Mouse (Mus musculus): ENCODE measurements around the gene Mmp8. TPM values are rescaled to one million over a fixed set of nuclear protein-coding genes. Genes with fewer than 3 reads are reported as not detected.

Gene Mmp8
- not detected in 2 replicates for polyA plus RNA-seq (2012; ENCODE audit: insufficient read depth, insufficient read length, missing spikeins)

GRCm38 (mm10) chr9:7558221-7559017 lies at the start of gene Mmp8:
Gene Mmp8 (plus strand): TSS chr9:7558456.
- H3K27ac ChIP-seq (replicated peaks; ENCODE audit: low read depth, low read length) = no peak within 1 kb of the TSS
- H3K4me3 ChIP-seq (ENCODE audit: insufficient read depth, low read depth, low read length) = no peak within 1 kb of the TSS
- no peaks in the 10 kb centered on the region for H3K4me1 ChIP-seq (ENCODE audit: control insufficient read depth, insufficient read depth, insufficient read length, low read length)

- Histone ChIP-seq H3K4me1 (ENCODE audit: control insufficient read depth, insufficient read depth, insufficient read length, low read length) (no peaks in the 10 kb centered on the region), H3K4me3 (ENCODE audit: insufficient read depth, low read depth, low read length) (no peak overlapping the region), H3K27ac (replicated peaks; ENCODE audit: low read depth, low read length) (no peak overlapping the region)
Measured at GRCm38 (mm10) chr9:7509619-7510233, 48.5 kb upstream of the Mmp8 start.

GRCm38 (mm10) chr9:7517944-7518571 lies 40.2 kb upstream of the Mmp8 start:
- Histone ChIP-seq H3K27ac (replicated peaks; ENCODE audit: low read depth, low read length) (no peak overlapping the region), H3K4me1 (ENCODE audit: control insufficient read depth, insufficient read depth, insufficient read length, low read length) (no peaks in the 10 kb centered on the region), H3K4me3 (ENCODE audit: insufficient read depth, low read depth, low read length) (no peak overlapping the region)

GRCm38 (mm10) chr9:7526255-7526940 lies 31.9 kb upstream of the Mmp8 start:
- Histone ChIP-seq H3K4me1 (ENCODE audit: control insufficient read depth, insufficient read depth, insufficient read length, low read length) (no peaks in the 10 kb centered on the region), H3K4me3 (ENCODE audit: insufficient read depth, low read depth, low read length) (no peak overlapping the region), H3K27ac (replicated peaks; ENCODE audit: low read depth, low read length) (no peak overlapping the region)

- Histone ChIP-seq H3K4me1 (ENCODE audit: control insufficient read depth, insufficient read depth, insufficient read length, low read length) (no peaks in the 10 kb centered on the region), H3K27ac (replicated peaks; ENCODE audit: low read depth, low read length) (no peak overlapping the region), H3K4me3 (ENCODE audit: insufficient read depth, low read depth, low read length) (no peak overlapping the region)
Measured at GRCm38 (mm10) chr9:7542763-7543162, 15.5 kb upstream of the Mmp8 start.

- Histone ChIP-seq H3K27ac (replicated peaks; ENCODE audit: low read depth, low read length) (no peak overlapping the region), H3K4me1 (ENCODE audit: control insufficient read depth, insufficient read depth, insufficient read length, low read length) (no peaks in the 10 kb centered on the region), H3K4me3 (ENCODE audit: insufficient read depth, low read depth, low read length) (no peak overlapping the region)
Measured at GRCm38 (mm10) chr9:7544923-7545457, 13.3 kb upstream of the Mmp8 start.

GRCm38 (mm10) chr9:7545471-7545870 lies 12.8 kb upstream of the Mmp8 start:
- Histone ChIP-seq H3K4me3 (ENCODE audit: insufficient read depth, low read depth, low read length) (no peak overlapping the region), H3K4me1 (ENCODE audit: control insufficient read depth, insufficient read depth, insufficient read length, low read length) (no peaks in the 10 kb centered on the region), H3K27ac (replicated peaks; ENCODE audit: low read depth, low read length) (no peak overlapping the region)

- H3K27ac ChIP-seq (replicated peaks; ENCODE audit: low read depth, low read length) = no peak overlapping the region
- no peaks in the 10 kb centered on the region for H3K4me1 ChIP-seq (ENCODE audit: control insufficient read depth, insufficient read depth, insufficient read length, low read length)
- no peak overlapping the region for H3K4me3 ChIP-seq (ENCODE audit: insufficient read depth, low read depth, low read length)
Measured at GRCm38 (mm10) chr9:7545920-7546319, 12.3 kb upstream of the Mmp8 start.

GRCm38 (mm10) chr9:7551943-7552342 lies 6.3 kb upstream of the Mmp8 start:
- H3K4me1 ChIP-seq (ENCODE audit: control insufficient read depth, insufficient read depth, insufficient read length, low read length) = no peaks in the 10 kb centered on the region
- H3K4me3 ChIP-seq (ENCODE audit: insufficient read depth, low read depth, low read length) = no peak overlapping the region
- H3K27ac ChIP-seq (replicated peaks; ENCODE audit: low read depth, low read length) = no peak overlapping the region

- no peak overlapping the region for H3K27ac ChIP-seq (replicated peaks; ENCODE audit: low read depth, low read length)
- H3K4me1 ChIP-seq (ENCODE audit: control insufficient read depth, insufficient read depth, insufficient read length, low read length) = no peaks in the 10 kb centered on the region
- H3K4me3 ChIP-seq (ENCODE audit: insufficient read depth, low read depth, low read length) = no peak overlapping the region
Measured at GRCm38 (mm10) chr9:7553536-7553935, 4.7 kb upstream of the Mmp8 start.

GRCm38 (mm10) chr9:7554382-7554781 lies 3.9 kb upstream of the Mmp8 start:
- no peak overlapping the region for H3K27ac ChIP-seq (replicated peaks; ENCODE audit: low read depth, low read length)

GRCm38 (mm10) chr9:7560026-7560425 lies 1.8 kb downstream of the Mmp8 start:
- Histone ChIP-seq H3K4me1 (ENCODE audit: control insufficient read depth, insufficient read depth, insufficient read length, low read length) (no peaks in the 10 kb centered on the region), H3K27ac (replicated peaks; ENCODE audit: low read depth, low read length) (no peak overlapping the region), H3K4me3 (ENCODE audit: insufficient read depth, low read depth, low read length) (no peak overlapping the region)

More at GRCm38 (mm10) chr9:7554382-7554781, 3.9 kb upstream of the Mmp8 start:
- no peak overlapping the region for H3K4me3 ChIP-seq (ENCODE audit: insufficient read depth, low read depth, low read length)
- no peaks in the 10 kb centered on the region for H3K4me1 ChIP-seq (ENCODE audit: control insufficient read depth, insufficient read depth, insufficient read length, low read length)

GRCm38 (mm10) chr9:7567376-7567775 lies 9.1 kb downstream of the Mmp8 start:
- Histone ChIP-seq H3K27ac (replicated peaks; ENCODE audit: low read depth, low read length) (no peak overlapping the region), H3K4me3 (ENCODE audit: insufficient read depth, low read depth, low read length) (no peak overlapping the region), H3K4me1 (ENCODE audit: control insufficient read depth, insufficient read depth, insufficient read length, low read length) (no peaks in the 10 kb centered on the region)

GRCm38 (mm10) chr9:7567923-7568322 lies 9.7 kb downstream of the Mmp8 start:
- Histone ChIP-seq H3K4me3 (ENCODE audit: insufficient read depth, low read depth, low read length) (no peak overlapping the region), H3K27ac (replicated peaks; ENCODE audit: low read depth, low read length) (no peak overlapping the region), H3K4me1 (ENCODE audit: control insufficient read depth, insufficient read depth, insufficient read length, low read length) (no peaks in the 10 kb centered on the region)

- Histone ChIP-seq H3K4me3 (ENCODE audit: insufficient read depth, low read depth, low read length) (no peak overlapping the region), H3K4me1 (ENCODE audit: control insufficient read depth, insufficient read depth, insufficient read length, low read length) (no peaks in the 10 kb centered on the region), H3K27ac (replicated peaks; ENCODE audit: low read depth, low read length) (no peak overlapping the region)
Measured at GRCm38 (mm10) chr9:7570485-7570884, 12.2 kb downstream of the Mmp8 start.
